Mouse (Mus musculus): ENCODE measurements at regions not wholly inside any gene's neighbourhood (a gene's known extent, or its start where the extent isn't known, plus 50 kb on each side); places are given as distances from the start of the nearest gene placed in this dataset.

GRCm38 (mm10) chr5:44902541-44902940, 103.1 kb upstream of the Ldb2 start:
- ATAC-seq (replicated peaks; ENCODE audit: low FRiP score, low TSS enrichment, poor library complexity, severe bottlenecking), result no peak

- no peak for ATAC-seq (replicated peaks; ENCODE audit: low FRiP score, low TSS enrichment, poor library complexity, severe bottlenecking)
Measured at GRCm38 (mm10) chr5:44886566-44887070, 87.1 kb upstream of the Ldb2 start.

- ATAC-seq (replicated peaks; ENCODE audit: low FRiP score, low TSS enrichment, poor library complexity, severe bottlenecking), result no peak
Measured at GRCm38 (mm10) chr5:44876946-44877345, 77.5 kb upstream of the Ldb2 start.

GRCm38 (mm10) chr5:44872243-44872642, 72.8 kb upstream of the Ldb2 start:
- ATAC-seq (replicated peaks; ENCODE audit: low FRiP score, low TSS enrichment, poor library complexity, severe bottlenecking), result no peak

GRCm38 (mm10) chr5:44863887-44864286, 64.4 kb upstream of the Ldb2 start:
- ATAC-seq (replicated peaks; ENCODE audit: low FRiP score, low TSS enrichment, poor library complexity, severe bottlenecking), result no peak

- ATAC-seq (replicated peaks; ENCODE audit: low FRiP score, low TSS enrichment, poor library complexity, severe bottlenecking), result no peak
Measured at GRCm38 (mm10) chr5:44863349-44863748, 63.9 kb upstream of the Ldb2 start.

GRCm38 (mm10) chr5:44854189-44854588, 54.7 kb upstream of the Ldb2 start:
- ATAC-seq (replicated peaks; ENCODE audit: low FRiP score, low TSS enrichment, poor library complexity, severe bottlenecking), result no peak
